Mouse (Mus musculus) forebrain, embryonic 11.5 days (tissue): ENCODE results near the gene Ube2j2. TPM values are rescaled to one million over a fixed set of nuclear protein-coding genes. Genes with fewer than 3 reads are reported as not detected.

Experiments
- ATAC-seq: fragments of 200-750 bp; cut with Nextera tagmentation; replicated peaks from 2 replicates; pipeline ENCODE4 v1.8.0; 2017; ENCODE audit warnings: moderate TSS enrichment; ENCODE audit not compliant: low FRiP score
- DNase-seq: peaks from one replicate; pipeline ENCODE4 v3.0.0-alpha.2; 2017; ENCODE audit warnings: low spot score
- H3K27ac ChIP-seq: fragments of 300-500 bp; sonication (generic); 2 replicates; pipeline ENCODE4 v1.5.1; 2014; ENCODE audit warnings: low read depth, low read length
- H3K27me3 ChIP-seq: fragments of 300-500 bp; sonication (generic); 2 replicates; pipeline ENCODE4 v1.6.1; 2014; ENCODE audit warnings: mild to moderate bottlenecking, low read length, mixed read lengths; ENCODE audit not compliant: control insufficient read depth, insufficient read depth
- H3K36me3 ChIP-seq: fragments of 300-500 bp; sonication (generic); 2 replicates; pipeline ENCODE4 v1.6.1; 2014; ENCODE audit warnings: mild to moderate bottlenecking, low read length, moderate library complexity, mixed read lengths; ENCODE audit not compliant: control insufficient read depth, insufficient read depth
- H3K4me1 ChIP-seq: fragments of 300-500 bp; sonication (generic); replicated peaks from 2 replicates; pipeline ENCODE4 v1.6.1; 2014; ENCODE audit warnings: low read length, mixed read lengths; ENCODE audit not compliant: control insufficient read depth, insufficient read depth
- H3K4me2 ChIP-seq: fragments of 300-500 bp; sonication (generic); 2 replicates; pipeline ENCODE4 v1.6.1; 2014; ENCODE audit warnings: low read depth, mild to moderate bottlenecking, low read length, moderate library complexity, mixed read lengths; ENCODE audit not compliant: severe bottlenecking
- H3K4me3 ChIP-seq: fragments of 300-500 bp; sonication (generic); 2 replicates; pipeline ENCODE4 v1.5.1; 2014; ENCODE audit warnings: low read depth, low read length
- H3K9ac ChIP-seq: fragments of 300-500 bp; sonication (generic); 2 replicates; pipeline ENCODE4 v1.6.1; 2014; ENCODE audit warnings: low read length
- H3K9me3 ChIP-seq: fragments of 300-500 bp; sonication (generic); 2 replicates; pipeline ENCODE4 v1.6.1; 2016; ENCODE audit warnings: low read length, mixed read lengths; ENCODE audit not compliant: control insufficient read depth
- WGBS: fragments of 180-500 bp; shearing (Covaris S2); extraction: QIAGEN DNeasy Blood & Tissue Kit; methylation state at CpG from one replicate; pipeline ENCODE4 v1.1.7; 2014; 5-methylcytosine and 5-hydroxymethylcytosine counted together
- polyA plus RNA-seq: library from polyadenylated mRNA; unstranded; fragments of >200 nt; fragmentation: Nextera tagmentation; extraction: Ambion mirVana; gene quantifications from 2 replicates; pipeline ENCODE4 v1.2.1, GENCODE M21; 2014

The Ube2j2 gene
- polyA plus RNA-seq, 1 experiment from 2014 or later: 159 TPM

DNA sequence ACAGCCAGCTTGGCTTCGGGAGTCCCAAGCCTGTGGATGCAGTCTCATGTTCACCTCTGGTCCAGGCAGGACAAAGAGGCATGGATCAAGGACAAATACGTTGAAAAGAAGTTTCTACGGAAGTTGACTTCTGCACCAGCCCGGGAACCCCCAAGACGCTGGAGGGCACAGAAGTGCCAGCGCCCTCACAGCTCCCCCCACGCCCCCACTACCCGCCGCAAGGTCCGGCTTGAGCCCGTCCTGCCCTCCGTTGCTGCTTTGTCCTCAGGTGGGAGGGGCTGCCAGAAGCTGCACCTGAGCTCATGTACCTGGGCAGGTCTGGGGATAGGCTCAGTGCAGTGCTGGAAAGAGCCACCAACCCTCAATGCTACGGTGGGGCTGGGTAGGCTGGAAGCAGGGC, 40.4 kb upstream of the Ube2j2 start:
- 94% methylated on average over 13 of the region's 13 CpGs for WGBS

DNA sequence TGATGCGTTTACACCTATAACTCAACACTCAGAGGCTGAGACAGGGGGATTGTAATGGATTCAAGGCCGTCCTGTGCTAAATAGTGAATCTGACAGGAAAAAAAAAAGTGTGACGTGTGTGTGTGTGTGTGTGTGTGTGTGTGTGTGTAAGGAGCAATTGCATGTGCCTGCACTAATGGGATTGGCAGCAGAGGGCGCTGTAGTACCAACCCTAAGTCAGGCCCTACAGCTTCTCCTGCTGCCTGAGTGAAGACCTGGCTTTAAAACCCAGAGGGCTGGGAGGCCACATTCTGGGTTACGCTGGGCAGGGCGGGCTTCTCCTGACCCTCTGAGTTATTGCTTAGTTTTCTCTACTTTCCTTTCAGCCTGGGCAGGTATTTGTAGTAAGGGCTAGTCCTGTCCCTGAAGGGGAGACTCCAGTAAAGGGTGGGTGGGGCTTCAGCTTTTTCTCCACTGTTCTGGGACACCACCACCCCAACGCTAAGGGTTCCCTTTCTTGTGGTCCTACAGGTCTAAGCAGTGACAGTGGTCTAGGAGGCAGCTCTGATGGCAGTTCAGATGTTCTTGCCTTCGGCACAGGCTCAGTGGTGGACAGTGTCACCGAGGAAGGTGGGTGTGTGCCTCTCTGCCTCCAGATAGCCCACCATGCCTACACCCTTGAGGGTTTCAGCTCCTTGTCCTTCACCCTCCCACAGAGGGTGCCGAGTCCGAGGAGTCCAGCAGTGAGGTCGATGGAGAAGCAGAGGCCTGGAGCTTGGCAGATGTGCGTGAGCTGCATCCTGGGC, 39.1 kb upstream of the Ube2j2 start:
- Histone ChIP-seq H3K4me1 (no peaks in the 10 kb centered on the region), H3K9me3 (no peaks in the 10 kb centered on the region), H3K27ac (no peak overlapping the region), H3K9ac (no peak overlapping the region), H3K4me3 (no peak overlapping the region), H3K36me3 (peaks cover 7% of the 10 kb centered on the region; the same call in 1 of the 2 replicates), H3K4me2 (no peak overlapping the region), H3K27me3 (no peaks in the 10 kb centered on the region)
- 91% methylated on average over 13 of the region's 13 CpGs for WGBS
- ATAC-seq (no peak), DNase-seq (peak; percentile 58)

More for the DNA sequence above, 40.4 kb upstream of the Ube2j2 start:
- Histone ChIP-seq H3K4me1 (no peaks in the 10 kb centered on the region), H3K36me3 (peaks cover 7% of the 10 kb centered on the region; the same call in 1 of the 2 replicates), H3K9me3 (no peaks in the 10 kb centered on the region), H3K27ac (no peak overlapping the region), H3K4me2 (no peak overlapping the region), H3K9ac (no peak overlapping the region), H3K27me3 (no peaks in the 10 kb centered on the region), H3K4me3 (no peak overlapping the region)
- DNase-seq (no peak), ATAC-seq (no peak)

- H3K4me1 ChIP-seq: no peaks in the 10 kb centered on the region
- H3K36me3 ChIP-seq: peaks cover 4% of the 10 kb centered on the region; the same call in 1 of the 2 replicates
- peak; percentile 46 for DNase-seq
- 91% methylated on average over 13 of the region's 13 CpGs for WGBS
- no peak overlapping the region for H3K9ac ChIP-seq
- H3K27me3 ChIP-seq: no peaks in the 10 kb centered on the region
- H3K4me3 ChIP-seq: no peak overlapping the region
- no peak overlapping the region for H3K27ac ChIP-seq
- no peaks in the 10 kb centered on the region for H3K9me3 ChIP-seq
- no peak overlapping the region for H3K4me2 ChIP-seq
- ATAC-seq: no peak
Observed at GRCm38 (mm10) chr4:155905634-155906033, 38.0 kb upstream of the Ube2j2 start.

GRCm38 (mm10) chr4:155906125-155906524, 37.5 kb upstream of the Ube2j2 start:
- Histone ChIP-seq H3K4me2 (no peak overlapping the region), H3K27ac (no peak overlapping the region), H3K36me3 (peaks cover 4% of the 10 kb centered on the region; the same call in 1 of the 2 replicates), H3K4me3 (no peak overlapping the region), H3K4me1 (no peaks in the 10 kb centered on the region), H3K9ac (no peak overlapping the region), H3K9me3 (no peaks in the 10 kb centered on the region), H3K27me3 (no peaks in the 10 kb centered on the region)
- 85% methylated on average over 9 of the region's 9 CpGs for WGBS
- ATAC-seq (no peak), DNase-seq (peak; percentile 50)

DNA sequence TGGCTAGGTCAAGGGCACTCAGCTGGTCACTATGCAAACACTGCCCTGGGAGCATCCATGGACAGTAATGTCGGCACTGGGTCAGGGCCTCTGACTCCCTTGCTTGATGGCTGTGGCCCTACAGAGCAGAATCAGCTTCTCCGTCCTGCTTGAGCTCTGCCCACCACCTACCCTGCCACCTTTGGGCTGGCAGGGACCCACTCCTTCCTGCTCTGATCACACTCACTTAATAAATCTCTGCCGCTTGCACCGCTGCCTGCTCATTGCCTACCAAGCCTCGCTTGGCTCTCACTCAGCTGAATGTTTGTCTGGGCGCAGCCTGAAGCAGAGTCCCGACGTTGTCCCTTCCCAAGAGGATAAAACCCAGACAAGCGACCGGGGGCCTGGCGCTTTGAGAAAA, 36.6 kb upstream of the Ube2j2 start:
- no peak overlapping the region for H3K4me2 ChIP-seq
- H3K9ac ChIP-seq: no peak overlapping the region
- H3K9me3 ChIP-seq: no peaks in the 10 kb centered on the region
- no peaks in the 10 kb centered on the region for H3K4me1 ChIP-seq
- DNase-seq: no peak
- no peaks in the 10 kb centered on the region for H3K27me3 ChIP-seq
- H3K36me3 ChIP-seq: peaks cover 4% of the 10 kb centered on the region; the same call in 1 of the 2 replicates
- whole genome bisulfite sequencing: 81% methylated on average over 11 of the region's 11 CpGs
- H3K4me3 ChIP-seq: no peak overlapping the region
- no peak overlapping the region for H3K27ac ChIP-seq
- no peak for ATAC-seq

DNA sequence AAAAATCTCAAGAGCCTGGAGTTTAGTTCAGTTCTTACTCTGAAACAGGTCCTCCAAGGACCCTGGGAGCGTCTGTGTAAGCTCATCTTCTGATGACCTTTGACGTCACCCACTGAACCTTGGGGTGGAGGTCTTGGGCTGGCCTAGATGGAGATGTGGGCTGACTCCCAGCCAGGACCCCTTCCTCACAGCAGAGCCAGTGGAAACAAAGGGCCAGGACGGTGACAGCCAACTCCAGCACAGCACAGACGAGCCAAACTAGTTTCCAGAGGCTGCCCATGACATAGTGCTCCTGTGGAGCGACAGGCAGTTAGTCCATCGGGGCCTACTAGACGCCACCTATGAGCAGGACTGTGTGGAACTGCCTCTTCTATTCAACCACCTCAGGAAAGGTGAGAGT, 35.4 kb upstream of the Ube2j2 start:
- Histone ChIP-seq H3K27ac (no peak overlapping the region), H3K9me3 (no peaks in the 10 kb centered on the region), H3K36me3 (peaks cover 4% of the 10 kb centered on the region; the same call in 1 of the 2 replicates), H3K4me2 (no peak overlapping the region), H3K9ac (no peak overlapping the region), H3K4me1 (no peaks in the 10 kb centered on the region), H3K27me3 (no peaks in the 10 kb centered on the region), H3K4me3 (no peak overlapping the region)
- no peak for DNase-seq
- ATAC-seq: no peak
- 84% methylated on average over 7 of the region's 7 CpGs for WGBS

GRCm38 (mm10) chr4:155908751-155909150, 34.9 kb upstream of the Ube2j2 start:
- no peaks in the 10 kb centered on the region for H3K9me3 ChIP-seq
- ATAC-seq: no peak
- WGBS: 89% methylated on average over 4 of the region's 4 CpGs
- no peak overlapping the region for H3K4me2 ChIP-seq
- H3K9ac ChIP-seq: no peak overlapping the region
- no peaks in the 10 kb centered on the region for H3K4me1 ChIP-seq
- H3K27me3 ChIP-seq: no peaks in the 10 kb centered on the region
- H3K4me3 ChIP-seq: no peak overlapping the region
- peaks cover 2% of the 10 kb centered on the region; the same call in 1 of the 2 replicates for H3K36me3 ChIP-seq
- H3K27ac ChIP-seq: no peak overlapping the region
- DNase-seq: no peak

GRCm38 (mm10) chr4:155932031-155932430, 11.6 kb upstream of the Ube2j2 start:
- Histone ChIP-seq H3K9ac (no peak overlapping the region), H3K27ac (no peak overlapping the region), H3K4me2 (no peak overlapping the region), H3K4me3 (no peak overlapping the region), H3K4me1 (no peaks in the 10 kb centered on the region), H3K9me3 (no peaks in the 10 kb centered on the region), H3K27me3 (no peaks in the 10 kb centered on the region), H3K36me3 (no peaks in the 10 kb centered on the region)
- DNase-seq (no peak), ATAC-seq (no peak)
- 72% methylated on average over 1 of the region's 1 CpGs for WGBS

DNA sequence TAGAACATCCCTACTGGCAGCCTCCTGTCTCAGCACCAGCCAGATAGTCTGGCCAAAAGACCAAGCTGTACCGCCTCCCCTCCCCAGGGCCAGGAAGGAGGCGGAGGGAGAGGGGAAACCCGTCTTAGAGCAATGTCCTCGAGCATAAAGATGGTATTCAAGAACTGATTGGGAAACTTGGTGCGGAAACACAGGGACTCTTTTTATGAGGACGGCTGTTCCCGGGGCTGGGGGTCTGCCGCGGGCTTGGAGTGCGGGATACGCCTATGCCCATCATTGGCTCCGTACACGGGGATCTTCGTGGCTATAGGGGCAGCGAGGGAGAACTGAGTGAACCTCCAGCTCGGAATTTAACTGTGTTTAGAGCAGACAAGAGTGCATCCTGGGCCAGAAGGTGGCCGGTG, 580 bp upstream of the Ube2j2 start:
- H3K27ac ChIP-seq: peak overlapping the region; percentile 32; the same call in 1 of the 2 replicates
- H3K4me3 ChIP-seq: peak overlapping the region; percentile 98
- H3K9me3 ChIP-seq: no peaks in the 10 kb centered on the region
- H3K27me3 ChIP-seq: no peaks in the 10 kb centered on the region
- peaks cover 9% of the 10 kb centered on the region; the same call in 1 of the 2 replicates for H3K4me1 ChIP-seq
- 2% methylated on average over 17 of the region's 17 CpGs for WGBS
- no peaks in the 10 kb centered on the region for H3K36me3 ChIP-seq
- H3K4me2 ChIP-seq: peak overlapping the region; percentile 83
- DNase-seq (peak; percentile 64), ATAC-seq (peak; percentile 44)
- H3K9ac ChIP-seq: peak overlapping the region; percentile 92
